Mouse (Mus musculus) thymus, adult 2 months (tissue): ENCODE measurements around the gene Ephb1.

Source experiments
- CTCF ChIP-seq: fragments of 200-500 bp; IDR thresholded peaks from 2 replicates; pipeline ENCODE4 v1.5.1; 2012; ENCODE audit warnings: mild to moderate bottlenecking, control low read depth, low read length, moderate library complexity, borderline replicate concordance; ENCODE audit not compliant: control insufficient read depth, poor library complexity, insufficient read depth; ENCODE audit errors: extremely low read depth
- POLR2A ChIP-seq: fragments of 200-500 bp; IDR thresholded peaks from 2 replicates; pipeline ENCODE4 v1.6.1; 2012; ENCODE audit warnings: mild to moderate bottlenecking, low read length, control low read depth, moderate library complexity; ENCODE audit not compliant: control insufficient read depth, poor library complexity, insufficient read depth; ENCODE audit errors: extremely low read depth

DNA sequence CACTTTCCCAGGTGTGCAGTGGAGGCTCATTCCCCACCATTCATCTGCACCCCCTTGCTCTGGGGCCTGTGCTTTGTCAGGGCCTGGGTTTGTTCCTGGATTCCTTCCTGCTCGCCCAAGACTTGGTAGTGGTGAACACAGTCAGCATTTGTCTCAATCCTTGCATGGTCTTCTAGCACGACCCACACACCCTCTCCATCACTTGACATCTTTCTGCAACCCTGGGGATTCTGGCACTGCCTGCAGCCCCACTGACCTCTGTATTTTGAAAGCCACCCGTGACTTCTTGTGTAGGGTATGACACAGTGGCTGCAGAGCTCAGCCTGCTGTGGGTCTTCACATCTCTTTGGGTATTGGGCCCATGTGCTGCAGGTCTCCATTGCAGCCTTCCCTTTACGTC lies 435.7 kb downstream of the Ephb1 start:
- TF ChIP-seq CTCF (no peak), POLR2A (no peak)
